Mouse (Mus musculus) ES-E14 (cell line): ENCODE measurements around the gene Rnf144b.

ENCODE experiments used
- HCFC1 ChIP-seq: IDR thresholded peaks from 2 replicates; pipeline ENCODE4 v1.6.1; 2012; ENCODE audit warnings: low read length, inconsistent platforms, borderline replicate concordance; ENCODE audit not compliant: insufficient read depth
- MAFK ChIP-seq: IDR thresholded peaks from 2 replicates; pipeline ENCODE4 v1.6.1; 2014; ENCODE audit warnings: mild to moderate bottlenecking, low read depth, low read length, inconsistent platforms; ENCODE audit not compliant: insufficient read depth
- ZC3H11A ChIP-seq: IDR thresholded peaks from 2 replicates; pipeline ENCODE4 v1.6.1; 2012; ENCODE audit warnings: low read depth, mild to moderate bottlenecking, inconsistent platforms, low read length, borderline replicate concordance
- ZNF384 ChIP-seq: IDR thresholded peaks from 2 replicates; pipeline ENCODE4 v1.6.1; 2012; ENCODE audit warnings: low read depth, low read length, inconsistent platforms

GRCm38 (mm10) chr13:47296465-47296864 lies 174.0 kb downstream of the Rnf144b start:
- TF ChIP-seq ZNF384 (no peak), MAFK (no peak), HCFC1 (no peak), ZC3H11A (no peak)
